Mouse (Mus musculus) lung, postnatal 14 days (tissue): Measurements from ENCODE around the gene Rpl28.
"Not testable (repeated sequence)": the region's sequence is repeated elsewhere in the genome, so short reads cannot be mapped to it uniquely, and the experiment has no call there.

ENCODE experiments used
- DNase-seq: peaks from one replicate; pipeline ENCODE4 v3.0.0; 2021

The Rpl28 gene

DNA sequence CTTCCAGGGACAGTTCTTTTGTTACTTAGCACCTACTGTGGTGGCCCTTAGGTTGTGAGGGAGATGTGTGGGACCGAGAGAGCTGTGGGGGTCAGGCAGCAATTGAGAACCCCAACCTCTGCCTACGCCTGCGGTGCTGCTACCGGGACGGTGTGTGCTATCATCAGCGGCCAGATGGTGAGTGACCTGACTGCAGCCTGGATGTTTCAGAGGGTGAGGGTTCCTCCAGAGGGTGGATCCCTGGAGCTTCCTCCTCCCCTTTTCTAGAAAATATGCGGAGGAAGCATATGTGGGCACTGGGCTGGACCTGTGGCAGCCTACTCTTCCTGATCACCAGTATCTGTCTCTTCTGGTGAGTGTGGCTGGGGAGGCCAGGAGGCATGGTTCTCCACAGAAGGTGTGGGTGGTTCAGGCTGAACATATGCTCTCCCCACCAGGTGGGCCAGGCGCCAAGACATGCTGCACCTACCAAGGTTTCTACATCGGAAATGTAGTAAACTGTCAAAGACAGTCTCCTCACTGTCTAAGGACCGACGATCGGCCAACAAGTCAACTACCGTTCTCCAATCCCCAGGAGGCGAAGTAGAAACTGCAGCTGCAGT is 8.9 kb upstream of the Rpl28 start:
- DNase-seq, result no peak

DNA sequence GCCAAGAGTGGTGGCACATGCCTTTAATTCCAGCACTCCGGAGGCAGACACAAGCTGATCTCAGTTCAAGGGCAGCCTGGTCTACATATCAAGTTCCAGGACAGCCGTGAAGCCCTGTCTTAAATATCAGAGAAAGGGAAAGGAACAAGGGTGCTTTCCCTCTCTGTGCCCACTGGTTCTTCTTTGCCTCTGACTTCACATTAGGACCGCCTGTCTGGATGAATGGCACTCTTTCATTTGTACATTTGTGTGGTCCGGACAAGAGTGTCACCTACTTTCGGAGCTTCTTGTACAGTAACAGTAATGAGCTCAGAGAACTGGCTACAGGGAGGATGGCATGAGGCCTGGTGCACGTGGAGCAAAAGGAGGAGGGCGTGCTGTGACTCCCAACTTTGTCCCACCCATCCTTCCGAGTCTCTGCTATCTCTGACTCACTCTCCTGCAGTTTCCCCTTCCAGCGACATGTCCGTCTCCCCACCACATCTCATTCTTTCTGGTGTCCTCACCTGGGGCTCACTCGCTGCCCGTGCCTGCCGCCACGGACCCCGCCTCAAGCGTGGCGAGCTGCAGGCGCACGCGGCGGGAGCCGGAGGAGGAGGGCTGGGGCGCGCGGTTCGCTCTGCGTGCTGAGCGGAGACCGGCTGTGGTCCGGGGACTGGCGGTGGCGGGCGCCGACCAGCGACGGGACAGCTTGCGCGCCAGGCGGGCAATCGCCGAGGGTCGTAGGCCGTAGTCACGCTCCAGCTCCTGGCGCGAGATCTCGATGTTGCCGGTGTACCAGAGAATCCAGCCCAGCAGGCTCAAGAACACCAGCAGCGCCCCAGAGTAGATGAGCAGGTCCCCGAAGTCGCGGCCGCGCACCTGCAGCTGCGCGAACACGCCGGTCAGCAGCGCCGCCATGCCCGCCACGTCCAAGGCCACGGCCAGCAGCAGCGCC is 3.9 kb upstream of the Rpl28 start:
- DNase-seq, result peak; percentile 68

DNA sequence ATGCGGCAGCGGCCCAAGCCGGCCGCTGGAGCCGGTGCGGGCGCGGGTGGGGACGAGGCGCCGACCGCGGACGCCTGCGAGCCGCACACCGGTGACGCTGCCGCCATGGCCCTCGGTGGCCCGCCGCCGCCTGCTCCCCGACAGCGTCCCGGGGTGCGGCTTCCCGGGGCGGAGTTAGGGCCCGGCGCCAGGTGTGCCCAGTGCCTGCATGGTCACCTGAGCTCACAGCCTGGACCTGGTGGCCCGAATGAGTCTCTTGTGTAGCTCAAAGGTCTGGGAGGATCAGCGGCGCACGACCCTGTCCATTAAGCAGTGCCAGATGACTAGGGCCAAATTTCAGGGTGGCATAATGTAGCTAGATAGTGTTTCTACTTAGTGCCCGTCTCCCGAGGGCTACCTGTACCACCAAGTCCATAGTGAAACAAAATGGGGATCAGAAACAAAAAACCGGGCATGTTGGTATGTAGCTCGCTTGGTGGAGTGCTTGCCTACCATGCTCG is 3.2 kb upstream of the Rpl28 start, which contains the start of gene Tmem238:
Gene Tmem238 (minus strand): TSS at position 221 of the 500 bp plus-strand sequence.
- DNase-seq, result peak; percentile 78

DNA sequence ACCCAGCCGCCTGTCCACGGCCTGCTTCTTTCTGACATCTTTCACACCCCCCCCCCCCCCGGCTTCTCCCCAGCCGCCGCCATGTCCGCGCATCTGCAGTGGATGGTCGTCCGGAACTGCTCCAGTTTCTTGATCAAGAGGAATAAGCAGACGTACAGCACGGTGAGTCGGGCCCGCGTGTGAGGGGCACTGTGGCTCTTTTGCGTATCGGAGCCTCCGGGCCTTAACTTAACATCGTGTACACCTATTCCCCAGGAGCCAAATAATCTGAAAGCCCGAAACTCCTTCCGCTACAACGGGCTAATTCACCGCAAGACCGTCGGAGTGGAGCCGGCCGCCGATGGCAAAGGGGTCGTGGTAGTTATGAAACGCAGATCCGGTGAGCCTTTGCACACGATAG is 574 bp downstream of the Rpl28 start:
- DNase-seq, result not testable (repeated sequence)

DNA sequence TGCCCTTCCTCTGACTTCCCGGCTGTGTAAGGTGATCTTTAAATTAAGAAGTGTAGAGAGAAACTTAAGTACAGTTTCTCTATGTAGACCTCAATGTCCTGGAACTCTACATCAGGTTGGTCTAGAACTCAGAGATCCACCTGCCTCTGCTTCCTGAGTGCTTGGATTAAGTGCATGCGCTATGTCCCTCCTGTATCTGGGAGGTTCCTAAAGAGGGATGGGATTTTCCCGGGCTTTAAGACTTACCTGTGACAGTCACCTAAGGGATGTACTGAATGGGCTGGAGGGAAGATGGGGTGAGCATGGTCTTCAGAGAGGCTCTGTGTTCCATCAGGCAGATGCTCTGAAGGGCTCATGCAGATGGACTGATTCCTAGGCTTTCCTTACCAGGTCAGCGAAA is 1.0 kb downstream of the Rpl28 start:
- no peak for DNase-seq

DNA sequence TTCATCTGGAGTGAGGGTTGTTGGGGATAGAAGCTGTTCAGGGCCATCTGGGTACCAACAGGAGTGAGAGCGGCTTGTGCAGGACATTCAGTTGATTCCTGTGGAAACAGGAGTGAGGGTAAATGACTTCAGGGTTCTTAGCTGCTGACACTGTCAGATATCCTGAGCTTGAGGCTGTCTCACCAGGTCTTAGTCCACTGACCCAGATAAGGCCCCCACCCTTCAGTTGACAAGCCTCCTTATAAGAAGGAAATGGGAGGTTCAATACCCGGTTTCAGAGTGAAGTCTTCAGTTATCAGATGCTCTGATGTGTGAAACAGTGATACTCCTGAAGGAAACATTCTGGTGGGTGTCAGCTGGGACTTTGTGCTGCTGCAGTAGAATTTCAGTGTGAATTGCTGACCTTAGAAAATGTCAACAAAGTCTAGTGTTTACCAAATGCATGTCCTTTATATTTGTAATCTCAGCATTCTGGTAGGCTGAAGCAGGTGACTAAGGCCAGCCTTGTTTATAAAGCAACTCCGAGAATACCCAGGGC is 2.0 kb downstream of the Rpl28 start:
- DNase-seq, result no peak

DNA sequence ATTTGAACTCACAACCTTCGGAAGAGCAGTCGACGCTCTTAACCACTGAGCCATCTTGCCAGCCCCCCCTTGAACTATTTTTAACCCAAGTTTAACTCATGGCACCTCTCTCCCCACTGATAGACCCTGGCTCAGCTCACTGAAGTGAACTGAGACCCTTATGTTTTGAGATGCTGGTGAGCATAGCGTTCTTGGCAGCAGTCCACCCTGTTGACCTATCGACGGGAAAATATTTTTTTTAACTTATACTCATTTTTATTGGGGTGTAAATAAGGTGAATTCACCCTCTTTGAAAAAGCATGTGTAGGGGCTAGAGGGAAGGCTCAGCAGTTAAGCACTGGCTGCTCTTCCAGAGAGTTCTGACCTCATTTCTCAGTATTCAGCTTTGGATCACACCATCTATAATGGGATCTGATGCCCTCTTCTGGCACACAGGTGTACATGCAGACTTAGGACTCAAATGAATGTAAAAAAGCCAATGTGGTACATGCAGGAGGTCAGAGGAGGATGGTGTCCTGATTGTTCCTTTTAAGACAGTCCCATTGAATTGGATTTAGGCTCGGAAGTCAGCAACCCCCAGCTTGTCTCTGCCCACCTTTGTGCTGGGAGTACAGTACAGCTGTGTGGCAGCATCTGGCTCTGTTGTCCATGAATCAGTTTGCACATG is 3.2 kb downstream of the Rpl28 start:
- DNase-seq, result peak; percentile 26

DNA sequence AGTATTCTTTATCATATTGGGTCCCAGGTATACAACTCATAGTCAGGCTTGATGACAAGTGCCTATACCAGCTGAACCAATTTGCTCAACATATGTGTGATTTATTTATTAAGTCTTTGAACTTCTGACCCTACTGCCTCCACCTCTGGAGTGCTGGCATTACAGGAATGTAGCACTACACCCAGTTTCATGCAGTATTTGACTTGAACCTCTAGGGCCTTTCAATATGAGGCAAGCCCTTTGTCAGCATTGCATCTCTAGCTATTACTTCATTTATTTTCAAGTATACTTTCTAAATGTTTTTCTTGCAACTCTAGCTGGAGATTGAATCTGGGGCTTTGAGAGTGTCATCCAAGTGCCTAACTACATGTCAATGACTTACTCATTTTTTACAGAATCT is 9.6 kb downstream of the Rpl28 start:
- DNase-seq, result no peak

DNA sequence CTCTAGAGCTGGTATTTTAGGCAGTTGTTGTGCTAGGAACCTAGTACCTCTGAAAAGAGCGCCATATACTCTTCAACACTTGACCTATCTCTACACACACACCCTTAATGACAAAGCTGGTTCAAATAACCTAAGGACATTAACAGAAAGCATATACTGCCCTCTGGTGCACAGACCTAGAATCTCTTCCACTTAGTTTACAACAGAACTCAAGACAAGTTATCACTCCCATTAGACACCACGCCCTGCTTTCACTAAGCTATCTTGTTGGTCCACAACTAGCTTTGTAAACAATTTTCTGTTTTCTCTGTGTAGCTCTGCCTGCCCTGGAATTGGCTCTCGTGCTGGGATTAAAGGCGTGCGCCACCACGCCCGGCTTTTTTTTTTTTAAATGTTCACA is 14.0 kb downstream of the Rpl28 start:
- DNase-seq, result peak; percentile 55

DNA sequence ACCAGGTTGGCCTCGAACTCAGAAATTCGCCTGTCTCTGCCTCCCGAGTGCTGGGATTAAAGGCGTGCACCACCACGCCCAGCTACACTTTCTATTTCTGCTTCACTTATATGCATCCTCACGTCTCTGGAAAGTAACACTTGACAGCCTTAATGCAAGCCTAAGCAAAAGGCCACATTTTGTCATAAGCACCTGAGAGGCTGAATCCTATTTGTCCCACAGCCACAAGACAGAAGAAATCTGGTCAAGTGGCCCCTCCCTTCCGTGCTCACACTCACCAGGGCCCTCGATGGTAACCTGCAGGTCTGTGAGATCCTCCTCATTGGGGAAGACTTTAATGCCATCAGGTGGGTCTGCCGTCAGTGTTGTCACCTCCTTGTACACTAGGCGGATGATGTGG is 18.5 kb downstream of the Rpl28 start:
- not testable (repeated sequence) for DNase-seq

DNA sequence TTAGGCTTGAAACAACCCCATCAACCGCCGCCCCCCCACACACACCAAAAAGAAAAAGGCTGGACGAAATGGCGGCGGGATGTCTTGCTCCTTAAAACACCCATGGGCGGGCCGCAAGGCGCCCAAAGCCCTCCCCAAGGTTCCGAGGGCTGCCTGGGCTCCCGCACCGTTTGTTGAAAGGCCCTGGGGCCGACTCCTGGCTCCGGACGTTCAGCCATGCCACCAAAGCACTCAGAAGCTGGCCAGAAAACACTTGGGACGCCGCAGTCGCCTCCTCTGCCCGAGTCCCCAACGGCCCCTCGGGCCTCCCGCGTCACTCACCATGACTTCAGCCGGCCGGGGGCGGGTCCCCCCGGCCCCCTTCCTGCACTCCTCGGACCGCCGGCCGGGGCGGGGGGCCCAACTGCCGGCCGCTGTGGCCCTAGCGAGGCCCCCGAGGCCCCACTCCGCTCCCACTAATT is 19.2 kb downstream of the Rpl28 start:
- no peak for DNase-seq

DNA sequence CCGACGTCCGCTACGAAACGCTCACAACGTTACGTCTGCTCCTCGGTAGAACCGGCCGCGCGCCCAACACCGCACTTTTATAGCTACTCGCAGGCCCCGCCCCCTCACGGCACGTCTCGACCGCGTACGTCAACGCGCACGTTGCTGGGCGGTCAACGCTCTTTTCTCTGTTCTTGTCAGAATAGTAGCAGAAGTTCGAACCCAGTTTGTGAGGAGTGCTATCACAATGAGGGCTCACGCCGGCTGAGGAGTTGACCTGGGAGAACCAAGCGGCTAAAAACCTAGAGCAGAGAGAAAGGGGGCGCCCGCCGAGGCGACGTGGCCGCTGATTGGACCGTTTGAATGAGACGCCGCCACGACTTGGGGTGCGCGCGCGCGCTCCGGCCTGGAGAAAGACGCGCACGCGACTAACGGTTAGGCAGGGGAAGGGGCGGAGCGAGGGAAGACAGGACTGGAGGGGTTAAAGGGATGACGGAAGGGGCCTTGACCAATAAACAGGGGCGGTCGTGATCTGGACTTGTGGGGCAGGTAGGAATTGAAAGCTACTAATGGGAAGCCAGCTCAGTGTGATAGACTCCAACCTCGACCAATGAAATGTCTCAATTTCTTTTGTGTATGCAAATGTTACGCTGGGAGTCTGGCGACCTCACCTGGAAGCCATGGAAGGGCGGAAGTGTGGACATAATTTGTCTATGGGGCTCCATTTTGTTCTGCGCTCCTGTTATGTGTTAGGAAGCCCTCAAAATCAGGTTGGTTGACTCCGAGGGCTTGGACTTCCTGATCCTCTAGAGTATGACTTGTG is 19.8 kb downstream of the Rpl28 start, which contains the start of gene Ube2s:
Gene Ube2s (minus strand): TSS at position 288 of the 802 bp plus-strand sequence.
- peak; percentile 97 for DNase-seq

DNA sequence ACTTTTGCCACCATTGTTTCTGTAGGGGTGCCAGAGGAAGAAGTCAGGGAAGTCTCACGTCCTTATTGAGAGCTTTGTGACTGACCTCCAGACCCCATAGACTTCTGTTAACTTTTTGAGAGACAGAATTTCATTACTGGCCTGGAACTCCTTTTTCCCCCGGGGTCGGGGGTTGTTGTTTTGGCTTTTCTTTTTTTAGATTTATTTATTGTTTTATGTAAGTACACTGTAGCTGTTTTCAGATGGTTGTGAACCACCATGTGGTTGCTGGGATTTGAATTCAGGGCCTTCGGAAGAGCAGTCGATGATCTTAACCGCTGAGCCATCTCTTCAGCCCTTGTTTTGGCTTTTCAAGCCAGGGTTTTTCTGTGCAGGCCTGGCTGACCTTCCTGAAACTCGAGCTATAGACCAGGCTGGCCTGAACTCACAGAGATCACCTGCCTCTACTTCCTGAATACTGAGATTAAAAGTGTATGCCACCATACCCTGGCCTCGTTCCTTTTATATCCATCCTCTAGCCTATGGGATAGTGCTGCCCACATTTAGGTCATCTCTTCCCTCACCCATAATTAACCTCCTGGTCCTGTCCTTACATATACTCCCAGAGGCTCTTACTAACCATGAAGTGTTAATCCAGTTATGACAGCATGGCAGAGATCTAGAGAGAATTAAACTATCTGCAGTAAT is 20.6 kb downstream of the Rpl28 start:
- DNase-seq, result no peak

DNA sequence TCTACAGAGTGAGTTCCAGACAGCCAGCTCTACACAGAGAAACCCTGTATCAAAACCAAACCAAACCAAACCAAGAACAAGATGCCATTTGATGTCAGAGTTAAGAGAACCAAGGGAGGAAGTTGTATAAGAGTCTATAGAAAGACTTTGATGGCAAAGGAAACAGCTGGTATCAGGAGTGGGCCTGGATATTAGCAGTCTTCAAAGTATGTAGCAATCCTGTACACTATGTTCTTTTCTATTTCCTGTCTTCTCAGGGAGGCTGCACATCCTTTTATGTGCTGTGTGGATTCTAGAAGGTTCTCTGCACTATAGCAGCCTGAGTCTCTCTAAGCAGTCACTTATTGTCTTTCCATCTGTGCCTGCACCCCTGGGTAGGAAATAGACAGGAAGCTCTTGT is 23.9 kb downstream of the Rpl28 start:
- no peak for DNase-seq

DNA sequence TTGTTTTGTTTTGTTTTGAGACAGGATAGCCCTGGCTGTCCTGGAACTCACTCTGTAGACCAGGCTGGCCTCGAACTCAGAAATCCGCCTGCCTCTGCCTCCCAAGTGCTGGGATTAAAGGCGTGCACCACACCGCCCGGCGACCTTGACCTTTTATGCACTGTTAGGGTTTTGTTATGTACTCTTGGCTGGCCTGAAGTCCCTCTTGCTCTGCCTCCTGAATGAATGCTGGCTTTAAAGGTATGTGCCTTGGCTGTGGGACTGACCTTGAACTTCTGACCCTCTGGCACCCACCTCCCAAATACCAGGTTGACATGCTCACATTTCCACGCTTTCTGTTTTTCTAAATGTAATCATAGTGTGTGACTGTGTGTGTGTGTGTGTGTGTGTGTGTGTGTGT is 28.3 kb downstream of the Rpl28 start:
- not testable (repeated sequence) for DNase-seq

DNA sequence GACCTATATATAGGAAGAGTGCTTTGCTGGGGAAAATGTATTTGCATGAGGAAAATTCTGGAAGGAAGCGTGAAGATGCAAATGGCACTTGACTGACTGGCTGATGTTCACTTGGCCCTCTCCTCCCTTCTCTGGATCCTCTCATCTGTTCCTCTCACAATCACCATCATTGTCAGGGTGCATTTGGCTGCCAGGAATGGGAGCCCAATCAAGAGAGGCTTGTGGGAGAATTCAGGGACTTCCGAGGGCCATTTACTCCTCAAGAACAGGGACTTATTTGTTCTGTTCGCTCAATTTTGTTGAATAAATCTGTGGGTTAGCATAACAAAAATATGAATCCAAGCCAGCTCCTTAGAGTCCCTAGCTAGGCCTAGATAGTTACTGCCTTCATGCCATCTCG is 29.0 kb downstream of the Rpl28 start:
- no peak for DNase-seq

DNA sequence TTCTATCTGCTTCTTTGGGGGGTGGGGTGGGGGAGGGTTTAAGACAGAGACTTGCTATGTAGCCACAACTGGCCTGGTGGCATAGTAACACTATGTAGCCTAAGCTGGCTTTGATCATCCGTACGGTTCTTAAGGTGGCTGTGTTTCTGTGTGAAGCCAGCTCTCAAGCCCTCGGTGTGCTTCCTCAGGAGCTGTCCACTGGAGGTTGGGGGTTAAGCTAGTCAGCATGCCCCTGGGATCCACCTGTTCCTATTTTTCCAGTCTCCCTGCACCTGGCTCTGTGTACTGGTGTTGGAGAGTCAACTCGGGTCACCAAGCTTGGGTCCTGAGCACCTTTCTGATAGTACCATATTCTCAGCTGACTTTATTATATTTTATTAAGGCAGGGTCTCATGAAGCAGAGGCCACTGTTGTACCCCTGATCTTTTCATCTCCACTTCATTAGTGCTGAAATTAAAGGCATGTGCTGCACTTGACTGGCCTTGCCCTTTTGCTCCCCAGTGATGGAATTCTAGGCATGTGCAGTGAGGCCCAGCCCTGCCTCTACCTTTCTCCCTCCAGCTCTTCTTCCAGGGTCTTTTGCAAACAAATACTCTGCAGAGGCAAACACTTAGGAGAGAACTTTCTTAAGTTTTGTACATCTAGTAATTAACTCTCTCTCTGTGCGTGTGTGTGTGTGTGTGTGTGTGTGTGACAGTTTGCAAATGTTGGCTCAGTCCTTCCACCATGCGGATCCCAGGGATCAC is 29.7 kb downstream of the Rpl28 start:
- DNase-seq, result no peak

DNA sequence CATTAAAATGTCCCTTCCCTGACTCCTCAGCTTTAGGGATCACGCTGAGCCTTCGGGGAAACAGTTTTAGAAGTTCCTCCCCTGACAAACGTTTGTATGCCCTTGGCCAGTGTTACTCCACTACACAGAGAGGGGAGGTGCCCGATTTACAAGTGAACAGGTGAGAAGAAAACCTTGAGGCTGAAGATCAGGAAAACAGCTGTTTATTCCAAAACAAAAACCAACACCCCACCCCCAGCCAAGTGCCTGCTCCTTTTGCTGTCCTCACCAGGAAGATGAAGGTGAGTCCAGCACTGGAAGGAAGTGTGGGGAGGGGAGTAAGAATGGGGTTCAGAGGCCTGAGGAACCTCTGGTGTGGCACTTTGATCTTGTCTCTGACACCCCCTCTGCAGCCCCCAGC is 32.7 kb downstream of the Rpl28 start:
- no peak for DNase-seq

DNA sequence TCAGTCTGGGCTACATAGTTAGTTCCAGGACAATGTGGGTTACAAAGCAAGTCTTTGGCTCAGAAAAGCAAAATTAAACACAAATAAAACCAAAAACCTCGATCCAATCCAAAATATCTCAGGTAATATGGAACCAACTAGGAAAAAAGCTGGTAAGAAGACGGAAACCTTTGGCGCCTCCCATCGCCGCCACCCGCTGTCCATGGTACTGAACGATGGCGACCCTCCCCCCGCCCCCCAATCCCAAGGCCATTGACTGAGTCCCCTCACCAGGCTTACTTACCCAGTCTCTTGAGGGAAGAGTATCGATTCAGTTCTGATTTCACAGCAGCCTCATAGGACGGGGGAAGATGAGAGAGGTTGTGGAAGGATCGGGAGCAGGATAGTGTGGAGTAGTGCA is 37.8 kb downstream of the Rpl28 start:
- DNase-seq, result no peak

DNA sequence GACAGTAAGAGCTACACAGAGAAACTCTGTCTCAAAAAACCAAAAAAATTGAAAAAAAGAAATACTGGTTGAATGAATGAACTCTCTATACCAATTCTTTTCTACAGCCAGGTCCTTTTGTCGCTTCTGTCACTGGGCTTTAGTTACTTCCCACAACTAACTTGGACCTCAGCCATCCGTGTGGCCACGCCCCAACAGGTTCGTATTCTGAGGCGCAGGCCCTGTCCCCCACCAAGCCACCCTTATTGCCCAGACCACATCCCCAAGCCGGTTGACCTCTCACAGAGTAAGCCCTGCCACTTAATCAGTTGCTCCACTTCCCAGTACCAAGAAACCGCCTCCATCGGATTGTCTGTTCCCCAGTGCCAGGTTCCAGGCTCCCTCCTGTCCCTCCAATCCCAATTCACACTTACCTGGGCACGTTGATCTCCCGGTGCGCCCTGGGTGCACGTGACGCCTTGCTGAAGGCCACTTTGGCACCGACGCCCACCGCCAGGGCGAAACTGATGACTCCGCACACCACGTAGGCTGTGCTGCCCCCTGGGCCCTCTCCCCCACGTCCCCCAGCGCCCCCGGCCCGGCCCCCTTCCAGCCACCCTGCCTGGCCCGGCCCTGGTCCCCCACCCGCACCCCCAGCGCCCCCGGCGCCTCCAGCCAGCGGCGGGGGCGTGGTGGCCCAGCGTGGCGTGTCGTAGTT is 43.1 kb downstream of the Rpl28 start:
- DNase-seq, result peak; percentile 32
